In the genomic region with DNA sequence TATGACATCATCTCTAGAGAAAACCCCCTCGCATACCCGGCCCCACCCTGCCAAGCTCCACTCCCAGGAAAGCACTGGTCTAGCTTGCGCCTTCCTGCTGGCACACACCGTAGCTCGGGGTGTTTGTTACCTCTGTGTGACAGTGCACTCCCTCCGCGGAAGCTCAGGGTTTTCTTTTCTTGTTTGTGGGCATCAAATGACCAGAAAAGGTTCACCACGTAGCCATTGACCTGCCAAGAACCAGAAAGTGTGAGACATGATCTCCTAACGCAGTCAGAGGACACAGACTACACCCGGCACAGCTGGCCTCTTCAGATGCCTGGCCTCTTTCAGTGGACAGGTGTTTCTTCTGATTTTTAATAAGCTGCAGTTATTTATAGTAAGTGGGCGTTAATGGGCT, we compare ENCODE assay signal across 26 mouse cellular contexts.
DNase-seq lines count a peak whose midpoint lies in the region; ATAC-seq lines count a peak whose summit lies in the region.
"Had no signal": no experiment of that assay in that cellular context is flagged by ENCODE, and none has a peak within 500 bp of the region (broad histone marks: within the 10 kb centered on the region; RNA-seq: fewer than 3 reads in every experiment).

No protein-coding gene starts in this region.

- no peaks in the 10 kb centered on the region for H3K27me3 ChIP-seq in embryonic facial prominence, embryonic 14.5 days (replicated peaks; ENCODE audit: control insufficient read depth, insufficient read depth, low read length)
- H3K27me3 ChIP-seq in embryonic facial prominence, embryonic 10.5 days (replicated peaks; ENCODE audit: low read depth, poor library complexity, severe bottlenecking): no peaks in the 10 kb centered on the region
- H3K27me3 ChIP-seq: embryonic facial prominence, embryonic 12.5 days; forebrain, embryonic 12.5 days; forebrain, embryonic 15.5 days; heart, embryonic 12.5 days; heart, embryonic 15.5 days; hindbrain, embryonic 13.5 days; intestine, embryonic 15.5 days had no signal

- intact Hi-C loops in gastrocnemius, postnatal 14 days (cut with DNase I; ENCODE audit: low total_unique reads): no loop called here

- no peak overlapping the region for H3K4me3 ChIP-seq in embryonic facial prominence, embryonic 14.5 days (ENCODE audit: low read depth, low read length)
- no peak overlapping the region for H3K4me3 ChIP-seq in embryonic facial prominence, embryonic 10.5 days
- H3K4me3 ChIP-seq: embryonic facial prominence, embryonic 12.5 days; erythroblast, embryonic 14.5 days; forebrain, embryonic 12.5 days; forebrain, embryonic 15.5 days; heart, embryonic 12.5 days; heart, embryonic 15.5 days; hindbrain, embryonic 10.5 days; hindbrain, embryonic 13.5 days; intestine, embryonic 15.5 days had no signal

- 81% methylated on average over 11 of the region's 11 CpGs for whole genome bisulfite sequencing in embryonic facial prominence, embryonic 14.5 days
- 87% methylated on average over 11 of the region's 11 CpGs for whole genome bisulfite sequencing in embryonic facial prominence, embryonic 10.5 days

- no peaks in the 10 kb centered on the region for H3K4me1 ChIP-seq in embryonic facial prominence, embryonic 14.5 days (ENCODE audit: control insufficient read depth, insufficient read depth, low read length)
- peaks cover 22% of the 10 kb centered on the region for H3K4me1 ChIP-seq in embryonic facial prominence, embryonic 10.5 days
- H3K4me1 ChIP-seq: forebrain, embryonic 12.5 days had no signal

- no peaks in the 10 kb centered on the region for H3K9me3 ChIP-seq in embryonic facial prominence, embryonic 14.5 days (ENCODE audit: control insufficient read depth, low read length)
- H3K9me3 ChIP-seq in embryonic facial prominence, embryonic 10.5 days: no peaks in the 10 kb centered on the region
- H3K9me3 ChIP-seq: embryonic facial prominence, embryonic 12.5 days; forebrain, embryonic 12.5 days; forebrain, embryonic 15.5 days; heart, embryonic 12.5 days; heart, embryonic 15.5 days; hindbrain, embryonic 10.5 days; hindbrain, embryonic 13.5 days; intestine, embryonic 15.5 days had no signal

- H3K36me3 ChIP-seq in embryonic facial prominence, embryonic 14.5 days (ENCODE audit: control insufficient read depth, insufficient read depth, low read length): peaks cover 32% of the 10 kb centered on the region
- peaks cover 5% of the 10 kb centered on the region; the same call in 1 of the 2 replicates for H3K36me3 ChIP-seq in embryonic facial prominence, embryonic 10.5 days (replicated peaks)
- H3K36me3 ChIP-seq: heart, embryonic 15.5 days; intestine, embryonic 15.5 days had no signal

- no peak overlapping the region for H3K9ac ChIP-seq in embryonic facial prominence, embryonic 14.5 days (ENCODE audit: low read depth, low read length)
- H3K9ac ChIP-seq: embryonic facial prominence, embryonic 12.5 days; forebrain, embryonic 12.5 days; forebrain, embryonic 15.5 days; heart, embryonic 12.5 days; heart, embryonic 15.5 days; hindbrain, embryonic 13.5 days; intestine, embryonic 15.5 days had no signal

- no peak overlapping the region for H3K27ac ChIP-seq in embryonic facial prominence, embryonic 14.5 days (replicated peaks; ENCODE audit: low read depth, low read length)
- H3K27ac ChIP-seq in embryonic facial prominence, embryonic 10.5 days (replicated peaks): no peak overlapping the region
- H3K27ac ChIP-seq: embryonic facial prominence, embryonic 12.5 days; forebrain, embryonic 12.5 days; forebrain, embryonic 15.5 days; heart, embryonic 15.5 days; hindbrain, embryonic 10.5 days; hindbrain, embryonic 13.5 days; intestine, embryonic 15.5 days had no signal

- peak; percentile 31 for DNase-seq in embryonic facial prominence, embryonic 14.5 days (ENCODE audit: low spot score)
- no peak for DNase-seq in embryonic facial prominence, embryonic 10.5 days (ENCODE audit: low spot score)
- peak; percentile 53 to 59 for DNase-seq in gastrocnemius, adult 8-10 months (ENCODE audit: low spot score in 2 of 2)
- DNase-seq in gastrocnemius, postnatal 4 days (ENCODE audit: low spot score in 2 of 2): no peak
- DNase-seq in gastrocnemius, postnatal 14 days: peak; percentile 40
- no peak for DNase-seq in lung, postnatal 25 days (ENCODE audit: low spot score)
- DNase-seq: adrenal gland, adult 8-10 months; adrenal gland, postnatal 36 days; cerebellum, adult 18-20 months; cerebellum, adult 9-10 months; cerebellum, postnatal 14 days; heart, adult 18-20 months; heart, postnatal 10 days; heart, postnatal 36 days; kidney, adult 11 months had no signal

- ATAC-seq in embryonic facial prominence, embryonic 14.5 days (ENCODE audit: low read depth): no peak; the same call in 1 of the 2 replicates
- ATAC-seq: activated CD4-positive, CD25-positive, alpha-beta regulatory T cell, adult 4 months; forebrain, embryonic 15.5 days; hindbrain, embryonic 16.5 days; intestine, embryonic 15.5 days had no signal

- no peak overlapping the region for H3K4me2 ChIP-seq in embryonic facial prominence, embryonic 14.5 days (ENCODE audit: low read depth, low read length)
- H3K4me2 ChIP-seq: embryonic facial prominence, embryonic 12.5 days; forebrain, embryonic 12.5 days; forebrain, embryonic 15.5 days; heart, embryonic 12.5 days; heart, embryonic 15.5 days; hindbrain, embryonic 13.5 days; intestine, embryonic 15.5 days had no signal

Comparison
In these comparisons a context has a peak if more than half of its experiments do, and no peak if none do; other contexts are left out.
1. DNase-seq: peak in embryonic facial prominence, embryonic 14.5 days (single experiment), gastrocnemius, adult 8-10 months (2 of 2) and gastrocnemius, postnatal 14 days (single experiment); none in embryonic facial prominence, embryonic 10.5 days (single experiment), gastrocnemius, postnatal 4 days (0 of 2) and lung, postnatal 25 days (single experiment).